Mouse (Mus musculus) megakaryocyte, adult 5-6 weeks (primary cell): ENCODE data around the gene Calm4. TPM values are rescaled to one million over a fixed set of nuclear protein-coding genes. Genes with fewer than 3 reads are reported as not detected.

Source experiments
- ATAC-seq: 2 replicates; pipeline ENCODE4 v1.8.0; 2016; ENCODE audit warnings: mild to moderate bottlenecking, inconsistent platforms; ENCODE audit not compliant: poor library complexity, severe bottlenecking
- total RNA-seq, 2 experiments: library from RNA; stranded (forward) in 1 of 2; stranded (reverse) in 1 of 2; fragments of 153-499, 151-499 nt in 1 of 2; fragments of 221-1000, 200-1000 nt in 1 of 2; gene quantifications; 2 replicates each; pipeline versions ENCODE4 v1.2.3 to v1.2.4; 2015 to 2017

The Calm4 gene
- total RNA-seq, 2 experiments from 2014 or later = not detected

DNA sequence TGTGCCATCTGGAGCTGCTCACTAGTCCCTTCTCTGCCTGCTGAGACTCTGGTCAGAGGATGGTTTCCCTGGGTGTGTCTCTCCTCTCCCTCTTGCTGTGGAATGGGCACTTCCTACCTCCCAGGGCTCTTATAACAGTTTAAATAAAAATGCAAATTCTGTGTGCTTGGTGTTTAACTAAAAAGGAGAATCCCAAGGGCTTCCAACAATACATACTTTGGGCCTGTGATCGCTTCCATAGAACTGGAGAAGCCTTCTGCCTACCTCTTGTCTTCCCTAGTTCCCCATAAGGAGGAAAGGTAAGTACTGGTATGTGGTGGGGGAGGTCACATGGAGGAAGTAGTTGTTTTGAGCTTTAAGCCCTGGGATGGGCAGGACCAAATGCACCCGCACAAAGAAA, 17.3 kb downstream of the Calm4 start:
- no peak for ATAC-seq

DNA sequence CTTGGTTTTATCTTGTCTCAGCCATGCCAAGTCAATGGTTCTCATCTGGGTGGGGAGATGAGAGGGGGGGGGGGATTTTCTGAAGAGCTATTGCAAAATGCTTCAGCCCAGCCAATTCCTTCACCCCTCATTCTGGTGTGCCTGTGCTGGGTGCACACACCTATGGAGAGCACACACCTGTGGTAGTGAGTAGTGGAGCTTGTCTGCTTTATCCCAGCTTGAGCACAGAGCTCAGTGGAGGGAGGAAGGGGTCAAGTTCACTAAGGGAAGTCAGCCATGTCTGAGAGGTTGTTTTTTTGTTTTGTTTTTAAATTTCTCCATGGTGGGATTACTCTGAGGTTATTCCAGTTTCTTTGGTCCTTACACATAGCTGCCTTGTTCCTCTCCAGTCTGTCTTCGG, 18.7 kb downstream of the Calm4 start:
- ATAC-seq = no peak

DNA sequence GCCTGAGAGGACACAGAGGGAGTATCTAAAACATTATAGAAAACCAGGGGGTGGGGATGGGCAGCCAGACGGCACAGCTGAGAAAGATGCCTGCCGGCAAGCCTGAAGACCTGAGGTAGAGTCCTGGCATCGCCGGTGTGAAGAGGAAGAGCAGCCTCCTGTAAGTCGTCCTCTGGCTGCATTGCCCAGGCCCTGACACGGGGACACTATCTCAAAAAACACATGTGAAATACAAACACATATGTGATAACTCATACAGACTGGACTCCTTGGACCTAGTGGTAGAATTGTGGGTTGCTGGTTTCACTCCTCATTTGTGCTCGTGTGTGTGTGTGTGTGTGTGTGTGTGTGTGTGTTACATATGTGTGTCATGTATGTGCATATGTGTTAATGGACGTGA, 23.7 kb downstream of the Calm4 start:
- ATAC-seq = no peak

DNA sequence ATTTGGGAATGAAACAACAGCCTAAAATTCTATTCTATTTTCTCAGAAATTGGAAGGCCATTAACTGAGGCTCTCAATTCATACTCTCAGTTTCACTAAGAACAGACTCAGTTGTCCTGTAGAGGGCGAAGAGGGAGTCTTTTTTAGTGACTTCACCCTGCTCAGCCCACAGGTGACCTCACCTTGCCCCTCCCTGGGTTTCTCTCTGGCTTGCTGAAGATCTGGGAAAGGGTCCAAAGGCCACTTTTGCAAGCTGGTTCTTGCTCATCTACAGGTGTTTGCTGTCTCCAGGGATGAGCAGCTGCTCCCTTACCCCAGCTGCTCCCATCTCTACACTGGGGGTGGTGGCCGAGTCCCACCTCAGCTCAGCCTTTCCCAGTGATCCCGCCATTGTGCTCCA, 24.8 kb downstream of the Calm4 start:
- no peak for ATAC-seq

DNA sequence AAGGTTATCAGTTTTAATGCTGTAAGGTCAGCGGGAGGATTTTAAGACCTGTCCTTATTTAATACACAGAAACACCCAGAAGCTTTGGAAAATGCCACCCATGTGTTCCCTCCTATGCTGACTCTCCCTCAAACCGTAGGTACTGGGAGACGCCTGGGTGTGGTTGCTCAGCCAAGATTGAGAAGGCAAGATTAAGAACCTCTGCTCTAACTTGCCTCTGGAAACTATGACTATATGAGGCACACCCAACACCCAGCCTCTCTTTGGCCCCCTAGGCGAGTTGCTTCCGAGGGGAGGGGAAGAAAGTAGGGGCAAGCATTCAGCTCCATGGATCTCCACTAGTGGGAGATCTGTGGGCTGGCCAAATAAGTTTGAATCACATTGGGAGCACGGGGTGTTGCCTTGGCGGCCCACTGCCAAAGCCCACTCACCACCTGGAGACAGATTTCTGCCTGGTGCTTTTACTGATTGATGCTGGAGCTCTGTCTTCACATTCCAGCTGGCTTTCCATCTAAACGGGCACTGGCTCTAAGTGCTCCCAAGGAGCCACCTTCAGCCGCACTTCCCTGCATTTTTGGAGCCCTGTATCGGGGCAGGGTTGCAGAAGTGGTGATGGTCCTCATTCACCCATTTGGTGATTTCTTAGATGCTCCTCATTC, 25.5 kb downstream of the Calm4 start:
- no peak for ATAC-seq

DNA sequence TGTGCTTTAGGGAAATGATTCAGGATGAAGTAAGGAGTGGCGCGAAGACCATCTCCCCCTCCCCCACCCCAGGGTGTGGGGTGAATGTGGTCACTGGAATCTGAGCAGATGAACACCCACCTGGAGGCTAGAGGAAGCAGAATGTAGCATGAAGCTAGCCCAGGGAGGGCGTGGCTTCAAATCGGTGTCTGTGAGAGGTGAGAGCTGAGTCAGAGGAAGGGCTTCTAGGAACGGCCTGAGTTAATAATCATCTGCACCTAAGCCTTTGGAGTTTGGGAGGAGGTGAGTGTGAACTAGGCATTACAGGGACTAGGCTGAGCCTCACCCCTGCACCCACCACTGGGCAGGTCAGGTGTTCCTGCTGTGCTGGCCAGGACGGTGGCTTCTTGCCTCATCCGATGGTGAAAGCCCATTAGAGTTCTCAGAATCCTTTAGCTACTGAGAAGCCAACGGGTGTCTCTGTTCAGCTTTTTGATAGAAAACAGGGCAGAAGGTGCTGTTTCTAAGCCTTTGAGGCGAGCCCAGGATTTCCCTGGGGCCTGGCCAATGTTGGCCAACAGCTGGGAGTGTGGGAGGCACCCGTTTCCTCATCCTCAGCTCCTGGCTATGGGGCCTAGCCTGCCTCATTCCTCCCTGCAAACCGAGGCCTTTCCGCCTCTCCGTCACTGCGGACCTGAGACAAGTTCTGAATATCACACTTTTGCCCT, 28.2 kb downstream of the Calm4 start:
- ATAC-seq = peak; percentile 31

DNA sequence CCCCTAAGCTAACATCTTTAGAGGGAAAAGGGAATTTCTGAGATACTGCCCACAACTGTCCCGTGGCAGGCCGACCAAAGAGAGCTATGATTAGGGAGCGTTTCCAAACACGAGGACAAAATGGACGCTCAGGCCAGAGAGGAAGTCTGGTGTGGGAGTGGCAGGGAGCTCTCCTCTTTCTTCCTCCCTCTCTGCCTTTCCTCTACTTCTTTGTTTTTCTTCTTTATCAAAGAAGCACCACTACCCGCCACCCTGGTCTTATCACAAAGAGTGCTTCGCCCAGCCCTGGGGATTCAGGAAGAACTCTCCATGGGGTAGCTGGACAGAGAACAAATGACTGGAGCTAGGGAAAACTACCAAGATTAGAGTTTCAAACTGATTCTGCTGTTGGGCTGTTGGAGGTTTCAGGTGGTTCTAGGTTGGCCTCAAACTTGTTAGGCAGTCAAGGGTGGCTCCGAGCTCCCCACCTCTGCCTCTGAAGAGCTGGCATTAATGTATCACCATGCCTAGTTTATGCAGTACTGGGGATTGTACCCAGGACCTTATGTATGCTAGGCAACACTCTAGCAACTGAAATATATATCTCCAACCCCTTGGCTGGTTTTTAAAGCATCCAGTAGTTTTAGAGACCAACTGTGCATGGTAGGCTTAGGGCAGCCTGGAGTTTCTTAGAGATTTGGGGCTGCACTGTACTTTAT, 28.9 kb downstream of the Calm4 start:
- ATAC-seq = peak; percentile 50

DNA sequence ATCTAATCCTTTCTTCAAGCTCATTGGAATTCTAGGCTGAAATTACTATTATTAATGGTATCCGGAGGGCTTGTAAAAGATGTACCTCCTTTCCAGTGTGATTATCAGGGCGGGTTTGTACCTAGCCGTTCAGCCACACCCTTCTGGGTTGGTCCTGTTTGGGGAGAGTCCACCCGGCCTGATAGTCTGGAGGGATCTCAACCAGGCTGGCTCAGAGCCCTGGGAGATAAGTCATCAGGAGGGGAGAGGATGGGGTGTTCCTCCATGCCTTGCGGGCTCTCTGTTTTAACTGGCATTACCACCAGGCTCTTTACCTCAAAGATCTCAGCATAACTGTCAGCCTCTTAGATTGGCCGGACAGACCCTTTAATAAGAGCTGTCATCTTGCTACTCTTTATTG, 29.6 kb downstream of the Calm4 start:
- ATAC-seq = peak; percentile 36; the same call in 1 of the 2 replicates

DNA sequence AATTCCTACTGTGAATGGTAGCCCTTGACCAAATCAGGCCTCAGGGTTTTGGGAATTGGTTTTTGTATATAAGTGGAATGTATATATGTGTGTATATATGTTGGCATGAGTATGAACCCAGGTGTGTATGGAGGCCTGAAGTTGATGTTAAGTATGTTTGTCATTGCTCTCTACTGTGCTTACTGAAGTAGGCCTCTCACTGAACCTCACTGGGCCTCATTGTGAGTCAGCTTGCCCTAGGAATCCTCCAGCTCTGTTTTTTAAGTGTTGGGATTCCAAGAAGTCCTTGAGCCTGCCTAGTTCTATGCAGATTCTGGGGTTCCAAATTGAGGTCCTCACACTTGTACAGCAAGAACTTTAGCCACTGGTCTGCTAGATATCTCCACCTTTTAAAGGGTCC, 32.3 kb downstream of the Calm4 start:
- no peak for ATAC-seq

DNA sequence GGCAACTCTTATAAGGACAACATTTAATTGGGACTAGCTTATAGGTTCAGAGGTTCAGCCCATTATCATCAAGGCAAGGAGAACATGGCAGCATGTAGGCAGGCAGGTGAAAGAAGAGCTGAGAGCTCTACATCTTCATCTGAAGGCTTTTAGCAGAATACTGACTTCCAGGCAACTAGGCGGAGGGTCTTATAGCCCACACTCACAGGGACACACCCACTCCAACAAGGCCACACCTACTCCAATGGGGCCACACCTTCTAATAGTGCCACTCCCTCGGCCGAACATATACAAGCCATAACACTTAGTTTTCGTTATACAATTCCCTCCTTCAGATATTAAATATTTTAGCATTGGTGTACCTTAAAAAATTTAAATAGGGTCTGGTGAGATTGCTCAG, 35.3 kb downstream of the Calm4 start:
- no peak for ATAC-seq

DNA sequence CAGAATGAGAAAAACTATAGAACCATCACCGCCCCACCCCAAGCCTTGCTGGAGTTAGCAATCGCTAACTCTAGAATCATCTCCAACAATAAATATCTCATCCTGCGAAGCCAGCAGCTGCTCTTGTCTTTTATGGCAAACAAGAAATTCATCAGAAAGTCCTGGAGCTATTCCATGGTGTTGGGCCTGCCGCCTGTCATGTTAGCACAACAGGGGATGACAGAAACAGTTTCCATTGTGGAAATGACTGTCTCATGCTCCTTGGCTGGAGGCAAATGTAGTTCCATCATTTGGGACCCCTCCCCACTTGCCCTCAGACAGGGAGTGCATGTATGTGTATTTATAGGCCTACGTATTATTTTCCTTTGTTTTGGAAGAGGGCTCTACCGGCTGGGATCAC, 38.9 kb downstream of the Calm4 start:
- no peak for ATAC-seq

DNA sequence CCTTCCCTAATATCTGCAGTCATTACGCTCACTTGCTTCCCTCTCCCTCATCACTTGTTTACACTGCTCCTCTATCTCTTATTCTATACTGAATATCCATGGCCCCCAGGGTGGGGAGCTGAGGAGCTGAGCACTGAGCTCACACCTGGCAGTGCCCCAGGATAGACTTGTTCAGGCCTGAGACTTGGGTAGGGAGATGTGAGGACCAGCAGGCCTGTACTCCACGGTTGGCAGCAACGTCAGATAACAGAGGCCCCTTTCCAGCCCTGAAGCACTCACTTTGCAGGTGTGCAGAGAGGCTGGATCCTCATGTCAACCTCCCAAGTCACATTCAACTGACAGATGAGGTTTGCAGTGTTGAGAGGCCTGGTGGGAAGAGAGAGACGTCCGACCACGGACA, 39.6 kb downstream of the Calm4 start:
- no peak for ATAC-seq

DNA sequence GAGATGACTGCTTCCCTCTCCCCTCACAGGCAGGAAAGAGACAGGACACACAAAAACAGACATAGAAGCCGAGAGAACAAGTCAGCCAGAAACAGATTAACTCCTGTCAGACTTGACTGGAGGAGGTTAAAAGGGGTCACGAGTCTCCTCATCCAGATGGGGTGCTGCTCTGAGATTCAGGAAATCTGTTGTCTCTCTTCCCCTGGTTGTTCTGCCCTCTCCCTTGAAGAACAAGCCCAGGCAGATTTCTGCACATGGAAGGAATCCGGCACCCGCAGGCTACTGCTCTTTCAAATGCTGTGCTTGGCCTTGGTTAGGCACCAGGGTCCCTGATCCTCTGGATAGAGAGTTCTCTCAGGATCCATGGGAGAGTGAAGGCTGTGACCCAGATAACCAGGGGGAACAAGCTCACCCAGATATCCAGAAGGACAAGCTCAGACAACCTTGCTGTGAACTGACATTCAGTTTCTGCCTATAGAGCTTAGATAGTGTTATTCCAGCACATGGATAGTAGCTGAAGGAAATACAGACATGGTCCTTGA, 40.2 kb downstream of the Calm4 start:
- no peak for ATAC-seq

DNA sequence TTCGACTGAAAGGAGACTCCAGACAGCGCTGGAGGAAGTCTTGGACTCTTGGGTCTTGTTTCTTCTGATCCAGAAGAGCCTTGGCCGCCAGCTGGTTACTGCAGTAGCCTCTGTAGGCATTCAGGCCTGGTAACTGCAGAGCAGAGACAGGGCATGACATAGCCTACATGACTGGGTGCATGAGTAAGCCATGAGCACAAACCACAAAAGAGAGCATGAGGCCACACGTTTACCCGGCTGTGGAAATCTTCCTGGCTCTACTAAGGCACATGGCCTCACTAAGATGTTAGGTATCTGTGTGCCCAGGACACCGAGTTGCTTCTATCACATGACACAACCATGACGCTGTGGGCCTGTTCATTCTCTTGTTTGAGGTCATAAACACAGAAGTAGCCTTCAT, 49.1 kb downstream of the Calm4 start:
- no peak for ATAC-seq

Other genes starting within 250 kb of the Calm4 start
- gene Fam208b, start 226.6 kb upstream of the Calm4 start, total RNA-seq (2015) = 27.4 and 28.6 TPM in 2 replicates
- gene Fam208b, start 226.6 kb upstream of the Calm4 start, total RNA-seq (2017) = 16.7 and 20.6 TPM in 2 replicates
- 5.6 and 9.0 TPM in 2 replicates for gene Asb13, start 203.7 kb upstream of the Calm4 start, total RNA-seq (2015)
- 2.7 and 4.0 TPM in 2 replicates for gene Asb13, start 203.7 kb upstream of the Calm4 start, total RNA-seq (2017)
- gene Calml3, start 33.4 kb upstream of the Calm4 start, total RNA-seq (2015) = not detected in 2 replicates
- not detected in 2 replicates for gene Calml3, start 33.4 kb upstream of the Calm4 start, total RNA-seq (2017)
- not detected in 2 replicates for gene Calm5, start 16.4 kb downstream of the Calm4 start, total RNA-seq (2015)
- gene Calm5, start 16.4 kb downstream of the Calm4 start, total RNA-seq (2017) = not detected in 2 replicates
- gene Net1, start 80.5 kb downstream of the Calm4 start, total RNA-seq (2015) = 31.1 and 38.0 TPM in 2 replicates
- 81.2 and 102 TPM in 2 replicates for gene Net1, start 80.5 kb downstream of the Calm4 start, total RNA-seq (2017)
- gene Tubal3, start 80.5 kb downstream of the Calm4 start, total RNA-seq (2015) = not detected in 2 replicates
- gene Tubal3, start 80.5 kb downstream of the Calm4 start, total RNA-seq (2017) = not detected in 2 replicates
- gene Ucn3, start 107.6 kb downstream of the Calm4 start, total RNA-seq (2015) = not detected in 2 replicates
- gene Ucn3, start 107.6 kb downstream of the Calm4 start, total RNA-seq (2017) = not detected in 2 replicates
- not detected in 2 replicates for gene Akr1c14, start 211.3 kb downstream of the Calm4 start, total RNA-seq (2015)
- gene Akr1c14, start 211.3 kb downstream of the Calm4 start, total RNA-seq (2017) = not detected in 2 replicates